Mouse (Mus musculus): ENCODE results near the gene Cdhr3. TPM values are rescaled to one million over a fixed set of nuclear protein-coding genes. Genes with fewer than 3 reads are reported as not detected.
"Not testable (repeated sequence)": the region's sequence is repeated elsewhere in the genome, so short reads cannot be mapped to it uniquely, and the experiment has no call there.

Cdhr3 gene
- polyA plus RNA-seq, 1 experiment from 2014 or later = not detected

DNA sequence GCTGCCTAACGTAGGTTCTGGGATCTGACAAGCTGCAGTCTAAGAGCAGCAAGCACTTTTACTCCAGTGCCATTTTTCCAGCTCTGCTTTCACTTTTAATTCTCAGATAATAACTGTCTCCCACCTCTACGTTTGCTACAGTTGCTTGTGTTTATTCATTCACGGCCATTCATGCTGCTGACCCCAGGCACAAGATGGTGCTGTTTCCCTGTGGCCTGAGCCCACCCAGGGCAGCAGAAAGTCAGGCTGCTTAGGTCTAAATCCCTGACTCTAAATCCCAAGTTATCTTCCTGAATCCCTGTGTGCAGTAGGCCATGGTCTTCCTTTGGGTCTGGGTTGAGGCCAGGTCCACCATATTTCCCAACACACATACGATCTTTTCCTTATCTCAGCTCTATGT, 26.3 kb downstream of the Cdhr3 start:
- Histone ChIP-seq H3K9me3 (no peaks in the 10 kb centered on the region), H3K4me1 (replicated peaks) (peaks cover 6% of the 10 kb centered on the region; the same call in 1 of the 2 replicates), H3K27me3 (replicated peaks) (no peaks in the 10 kb centered on the region), H3K4me3 (replicated peaks) (no peak overlapping the region), H3K4me2 (replicated peaks) (no peak overlapping the region), H3K9ac (no peak overlapping the region), H3K36me3 (no peaks in the 10 kb centered on the region), H3K27ac (no peak overlapping the region)
- 58% methylated on average over 4 of the region's 4 CpGs for WGBS
- ATAC-seq = no peak

DNA sequence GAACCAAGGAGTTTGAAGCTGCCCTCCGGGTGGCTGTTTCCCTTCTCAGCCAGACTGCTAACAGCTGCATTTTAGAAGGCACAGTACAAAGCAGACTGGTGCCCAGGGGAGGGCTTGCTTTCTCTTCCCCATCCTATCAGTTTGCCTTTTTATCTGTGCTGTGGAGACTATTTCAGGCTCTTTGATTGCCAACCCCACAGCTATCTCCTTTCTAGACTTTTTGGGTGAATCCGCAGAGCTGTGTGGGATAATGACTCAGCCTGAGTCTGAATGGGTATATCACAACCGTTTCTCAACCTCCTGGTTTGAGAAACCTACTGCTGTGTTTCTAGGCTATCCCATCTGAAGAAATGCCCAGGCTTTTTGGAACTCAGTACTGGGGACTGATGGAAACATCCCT, 27.5 kb downstream of the Cdhr3 start:
- H3K9ac ChIP-seq = no peak overlapping the region
- no peak overlapping the region for H3K27ac ChIP-seq
- WGBS = 77% methylated on average over 3 of the region's 3 CpGs
- H3K4me3 ChIP-seq (replicated peaks) = no peak overlapping the region
- H3K4me1 ChIP-seq (replicated peaks) = peaks cover 6% of the 10 kb centered on the region; the same call in 1 of the 2 replicates
- no peaks in the 10 kb centered on the region for H3K27me3 ChIP-seq (replicated peaks)
- no peaks in the 10 kb centered on the region for H3K36me3 ChIP-seq
- H3K9me3 ChIP-seq = no peaks in the 10 kb centered on the region
- no peak for ATAC-seq
- no peak overlapping the region for H3K4me2 ChIP-seq (replicated peaks)

DNA sequence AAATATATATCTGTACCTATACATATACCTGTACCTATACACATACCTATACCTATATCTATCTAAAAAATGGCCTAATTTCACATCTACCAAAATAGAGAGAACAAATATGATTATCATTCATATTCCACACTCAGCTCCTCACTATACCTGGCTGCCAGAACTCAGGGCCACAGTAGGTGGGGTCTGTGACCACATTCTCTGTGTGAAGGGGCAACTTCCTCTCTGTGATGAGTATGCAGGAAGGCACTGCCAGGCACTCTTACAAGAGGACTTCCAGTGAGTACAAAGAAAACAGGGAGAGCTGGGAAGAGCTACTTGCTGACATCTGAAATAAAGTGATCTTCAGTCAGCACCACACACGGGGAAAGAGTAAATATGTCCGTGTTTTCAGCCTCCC, 28.4 kb downstream of the Cdhr3 start:
- Histone ChIP-seq H3K4me2 (replicated peaks) (no peak overlapping the region), H3K36me3 (no peaks in the 10 kb centered on the region), H3K9ac (no peak overlapping the region)

DNA sequence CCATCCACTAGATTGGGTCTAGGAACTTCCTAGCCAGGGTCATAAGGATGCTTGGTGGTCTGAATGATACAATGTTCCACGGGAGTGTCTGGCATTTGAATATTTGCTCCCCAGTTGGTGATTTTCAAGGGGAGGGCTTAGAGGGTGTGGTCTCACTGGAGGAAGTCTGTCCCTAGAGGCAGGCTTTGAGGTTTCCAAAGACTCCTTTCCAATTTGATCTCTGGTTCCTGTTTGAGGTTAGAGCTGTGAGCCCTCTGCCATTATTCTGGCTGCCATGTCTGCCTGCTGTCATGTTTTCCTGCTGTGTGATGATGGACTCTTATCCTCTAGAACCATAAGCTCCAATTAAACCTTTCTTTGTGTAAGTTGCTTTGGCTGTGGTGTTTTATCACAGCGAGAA, 29.4 kb downstream of the Cdhr3 start:
- no peaks in the 10 kb centered on the region for H3K9me3 ChIP-seq
- H3K27ac ChIP-seq = no peak overlapping the region
- H3K4me1 ChIP-seq (replicated peaks) = peaks cover 6% of the 10 kb centered on the region; the same call in 1 of the 2 replicates
- H3K4me2 ChIP-seq (replicated peaks) = no peak overlapping the region
- 74% methylated on average over 2 of the region's 2 CpGs for WGBS
- ATAC-seq = no peak
- no peak overlapping the region for H3K4me3 ChIP-seq (replicated peaks)
- no peaks in the 10 kb centered on the region for H3K27me3 ChIP-seq (replicated peaks)
- H3K9ac ChIP-seq = no peak overlapping the region
- H3K36me3 ChIP-seq = no peaks in the 10 kb centered on the region

More for the DNA sequence above, 28.4 kb downstream of the Cdhr3 start:
- H3K4me3 ChIP-seq (replicated peaks) = no peak overlapping the region
- peaks cover 6% of the 10 kb centered on the region; the same call in 1 of the 2 replicates for H3K4me1 ChIP-seq (replicated peaks)
- H3K27me3 ChIP-seq (replicated peaks) = no peaks in the 10 kb centered on the region
- H3K9me3 ChIP-seq = no peaks in the 10 kb centered on the region
- 33% methylated on average over 2 of the region's 2 CpGs for WGBS
- H3K27ac ChIP-seq = no peak overlapping the region
- no peak for ATAC-seq

DNA sequence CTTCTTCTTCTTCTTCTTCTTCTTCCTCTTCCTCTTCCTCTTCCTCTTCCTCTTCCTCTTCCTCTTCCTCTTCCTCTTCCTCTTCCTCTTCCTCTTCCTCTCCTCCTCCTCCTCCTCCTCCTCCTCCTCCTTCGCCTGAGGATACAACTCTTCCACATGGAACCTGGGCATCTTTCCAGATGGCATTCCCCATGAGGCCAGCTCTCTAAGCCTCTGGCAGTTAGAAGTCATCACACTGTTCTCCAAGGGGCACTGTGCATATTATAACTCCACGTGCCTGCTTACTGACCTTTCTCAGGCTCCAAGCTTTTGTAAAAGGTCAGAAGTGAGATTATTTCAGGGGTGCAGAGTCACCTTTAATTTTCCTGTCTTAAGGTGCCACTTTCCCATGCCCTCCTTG, 30.3 kb downstream of the Cdhr3 start:
- not testable (repeated sequence) for H3K4me3 ChIP-seq (replicated peaks); H3K9ac ChIP-seq; H3K4me2 ChIP-seq (replicated peaks); H3K27me3 ChIP-seq (replicated peaks); H3K36me3 ChIP-seq; H3K9me3 ChIP-seq; H3K27ac ChIP-seq; ATAC-seq
- 54% methylated on average over 2 of the region's 2 CpGs for WGBS
- peaks cover 10% of the 10 kb centered on the region for H3K4me1 ChIP-seq (replicated peaks)

DNA sequence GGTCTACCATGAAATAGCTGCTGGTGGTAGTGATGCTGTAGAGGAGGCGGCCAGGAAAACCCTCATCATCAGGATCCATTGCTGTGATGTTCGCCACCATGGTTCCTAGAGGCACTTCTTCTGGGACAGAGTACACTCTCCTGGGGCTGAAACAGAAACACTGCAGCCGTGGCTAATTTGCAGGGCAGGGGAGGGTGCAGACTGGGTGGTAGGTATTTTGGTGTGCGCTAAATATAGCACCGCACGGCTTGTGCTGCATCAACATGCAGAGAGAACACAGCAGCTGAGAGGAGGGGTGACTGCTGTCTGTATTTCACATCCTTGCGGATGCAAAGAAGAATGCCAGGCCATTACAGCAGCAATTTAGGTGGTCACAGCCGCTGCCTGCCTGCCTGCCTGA, 31.0 kb downstream of the Cdhr3 start:
- no peak overlapping the region for H3K4me2 ChIP-seq (replicated peaks)
- WGBS = 43% methylated on average over 8 of the region's 8 CpGs
- no peak for ATAC-seq
- H3K4me3 ChIP-seq (replicated peaks) = no peak overlapping the region
- no peak overlapping the region for H3K9ac ChIP-seq
- H3K36me3 ChIP-seq = no peaks in the 10 kb centered on the region
- peaks cover 17% of the 10 kb centered on the region for H3K4me1 ChIP-seq (replicated peaks)
- no peaks in the 10 kb centered on the region for H3K9me3 ChIP-seq
- H3K27me3 ChIP-seq (replicated peaks) = no peaks in the 10 kb centered on the region
- H3K27ac ChIP-seq = no peak overlapping the region

DNA sequence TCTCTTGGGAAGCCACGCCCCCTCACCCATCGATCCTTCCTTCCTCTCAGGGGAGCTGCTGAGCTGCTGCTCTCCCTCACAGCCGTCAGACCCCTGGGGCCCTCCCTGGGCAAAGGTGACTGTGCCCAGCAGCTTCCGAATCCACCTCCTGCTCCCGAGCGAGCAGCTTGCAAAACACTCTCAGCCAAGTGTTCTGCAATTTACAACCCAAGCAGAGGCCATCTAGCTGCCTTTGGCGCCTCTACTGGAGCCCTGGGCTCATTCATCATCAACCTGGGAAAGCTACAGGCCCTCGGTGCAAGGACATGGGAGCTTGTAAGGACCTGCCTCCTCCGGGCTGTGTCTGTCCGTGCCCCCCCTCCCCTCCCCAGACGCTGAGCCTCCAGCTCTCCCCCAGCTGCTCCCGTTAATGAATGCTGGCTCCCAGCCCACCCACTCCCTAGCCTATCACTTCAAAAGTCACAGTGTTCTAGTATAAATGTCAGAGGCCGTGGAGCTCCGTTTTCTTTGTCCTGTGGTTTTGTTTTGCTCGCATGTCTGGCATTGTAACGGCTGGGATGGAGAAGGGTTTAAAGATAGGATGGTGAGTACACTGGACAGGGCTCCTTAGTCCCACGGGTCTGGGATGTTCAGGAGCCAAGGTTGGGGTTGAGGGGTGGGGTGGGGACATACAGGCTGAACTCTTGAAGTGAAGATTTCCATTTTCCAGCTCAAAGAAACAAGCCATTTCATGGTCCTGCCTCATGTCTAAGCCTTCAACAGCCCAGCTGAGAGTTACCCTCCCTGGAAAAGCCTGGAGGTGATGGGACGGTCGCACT, 35.2 kb downstream of the Cdhr3 start:
- 9% methylated on average over 19 of the region's 19 CpGs for WGBS
- Histone ChIP-seq H3K4me2 (replicated peaks) (peak overlapping the region; percentile 56), H3K4me1 (replicated peaks) (peaks cover 23% of the 10 kb centered on the region), H3K4me3 (replicated peaks) (0 out of 2 replicates have a peak overlapping the region, but pooled peaks have one; percentile 7), H3K36me3 (no peaks in the 10 kb centered on the region), H3K9ac (no peak overlapping the region), H3K27me3 (replicated peaks) (no peaks in the 10 kb centered on the region), H3K9me3 (no peaks in the 10 kb centered on the region), H3K27ac (peak overlapping the region; percentile 33; the same call in 1 of the 2 replicates)
- ATAC-seq = peak; percentile 91

DNA sequence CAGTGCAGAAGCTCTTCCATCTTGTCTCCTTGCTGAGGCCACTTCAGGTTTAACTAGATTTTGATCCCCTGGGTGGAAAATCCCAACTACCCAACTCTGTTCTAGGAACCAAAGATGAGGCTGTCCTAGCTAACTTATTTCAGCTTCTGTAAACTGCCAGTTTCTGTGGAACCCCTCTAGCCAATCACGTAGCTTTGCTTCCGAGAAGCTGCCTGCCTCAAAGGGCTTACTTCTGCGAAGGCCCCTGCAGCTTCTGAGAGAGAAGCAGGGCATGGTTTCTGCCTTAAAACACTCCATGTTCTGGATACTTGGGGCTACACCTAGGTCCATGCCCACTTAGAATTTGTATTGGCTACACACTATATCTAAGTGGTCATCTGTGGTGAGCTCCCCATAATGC, 36.1 kb downstream of the Cdhr3 start:
- no peak for ATAC-seq
- Histone ChIP-seq H3K27ac (peak overlapping the region; percentile 15; the same call in 1 of the 2 replicates), H3K9me3 (no peaks in the 10 kb centered on the region), H3K4me2 (replicated peaks) (peak overlapping the region; percentile 56), H3K9ac (no peak overlapping the region), H3K27me3 (replicated peaks) (no peaks in the 10 kb centered on the region), H3K4me1 (replicated peaks) (peaks cover 19% of the 10 kb centered on the region), H3K36me3 (no peaks in the 10 kb centered on the region), H3K4me3 (replicated peaks) (no peak overlapping the region)
- WGBS = 53% methylated on average over 3 of the region's 3 CpGs

DNA sequence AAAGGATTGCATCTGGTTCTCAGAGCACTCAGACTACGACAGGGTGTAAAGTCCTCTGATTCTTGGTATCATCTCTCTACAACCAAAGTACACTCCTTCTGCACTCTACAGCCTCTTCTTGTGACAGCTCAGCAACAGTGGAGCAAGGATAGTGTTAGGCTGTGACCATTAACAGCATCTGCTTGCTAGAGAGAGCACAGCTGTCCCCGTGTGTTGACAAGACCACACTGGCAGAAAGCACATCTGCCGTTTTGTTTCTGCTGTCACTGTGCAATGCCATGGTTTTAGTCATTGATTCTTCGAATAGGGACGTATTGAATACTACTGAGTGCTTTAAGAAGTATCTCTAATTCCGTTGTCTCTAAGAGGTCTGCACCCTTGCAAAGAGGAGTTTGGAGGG, 36.6 kb downstream of the Cdhr3 start:
- H3K4me1 ChIP-seq (replicated peaks) = peaks cover 17% of the 10 kb centered on the region
- ATAC-seq = peak; percentile 12; the same call in 1 of the 2 replicates
- H3K9me3 ChIP-seq = no peaks in the 10 kb centered on the region
- H3K9ac ChIP-seq = no peak overlapping the region
- H3K4me3 ChIP-seq (replicated peaks) = no peak overlapping the region
- no peak overlapping the region for H3K27ac ChIP-seq
- no peaks in the 10 kb centered on the region for H3K27me3 ChIP-seq (replicated peaks)
- WGBS = 61% methylated on average over 6 of the region's 6 CpGs
- no peak overlapping the region for H3K4me2 ChIP-seq (replicated peaks)
- no peaks in the 10 kb centered on the region for H3K36me3 ChIP-seq

DNA sequence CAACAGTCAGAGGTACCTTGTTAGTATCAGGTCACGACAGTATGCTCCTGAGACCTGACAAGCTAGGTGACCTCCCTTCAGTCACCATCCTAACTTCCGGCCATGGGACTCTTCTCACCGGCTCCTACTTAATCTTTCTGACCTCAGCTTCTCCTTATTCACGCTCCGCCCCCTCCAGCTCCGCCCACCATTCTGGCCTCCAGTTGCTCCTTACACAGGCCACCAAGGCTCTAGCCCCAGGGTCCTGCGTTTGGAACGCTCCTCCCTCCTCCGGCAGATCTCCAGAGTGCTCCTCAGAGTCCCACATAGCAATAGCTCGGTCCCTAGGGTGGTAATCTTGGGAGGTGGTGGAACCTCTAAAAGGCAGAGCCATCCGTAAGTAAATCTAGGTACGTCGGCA, 38.9 kb downstream of the Cdhr3 start:
- H3K36me3 ChIP-seq = no peaks in the 10 kb centered on the region
- H3K27ac ChIP-seq = no peak overlapping the region
- no peaks in the 10 kb centered on the region for H3K27me3 ChIP-seq (replicated peaks)
- H3K4me2 ChIP-seq (replicated peaks) = no peak overlapping the region
- H3K9me3 ChIP-seq = no peaks in the 10 kb centered on the region
- peaks cover 17% of the 10 kb centered on the region for H3K4me1 ChIP-seq (replicated peaks)
- ATAC-seq = no peak
- no peak overlapping the region for H3K9ac ChIP-seq
- H3K4me3 ChIP-seq (replicated peaks) = no peak overlapping the region
- WGBS = 74% methylated on average over 13 of the region's 13 CpGs

DNA sequence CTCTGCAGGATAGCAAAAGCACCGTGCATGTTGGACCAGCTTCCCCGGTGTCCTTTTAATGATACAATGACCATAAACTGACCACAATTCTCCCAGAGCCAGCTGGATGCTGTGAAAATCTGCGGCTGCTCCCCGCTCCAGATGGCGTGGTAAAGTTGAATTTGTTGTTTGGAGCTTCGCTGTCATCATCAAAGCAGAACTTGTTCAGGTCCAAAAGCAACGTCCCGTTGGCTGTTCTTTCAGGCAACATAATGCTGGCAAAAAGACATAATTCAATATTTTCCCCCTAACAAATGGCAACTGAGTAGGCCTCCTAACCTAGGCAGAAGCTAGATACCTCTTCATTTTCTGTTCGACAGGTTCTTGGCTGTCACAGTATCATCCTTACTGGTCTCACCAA, 39.4 kb downstream of the Cdhr3 start:
- Histone ChIP-seq H3K4me3 (replicated peaks) (no peak overlapping the region), H3K36me3 (no peaks in the 10 kb centered on the region), H3K27me3 (replicated peaks) (no peaks in the 10 kb centered on the region), H3K4me1 (replicated peaks) (peaks cover 17% of the 10 kb centered on the region), H3K9me3 (no peaks in the 10 kb centered on the region), H3K9ac (no peak overlapping the region), H3K4me2 (replicated peaks) (no peak overlapping the region), H3K27ac (no peak overlapping the region)
- WGBS = 62% methylated on average over 9 of the region's 9 CpGs
- ATAC-seq = no peak

DNA sequence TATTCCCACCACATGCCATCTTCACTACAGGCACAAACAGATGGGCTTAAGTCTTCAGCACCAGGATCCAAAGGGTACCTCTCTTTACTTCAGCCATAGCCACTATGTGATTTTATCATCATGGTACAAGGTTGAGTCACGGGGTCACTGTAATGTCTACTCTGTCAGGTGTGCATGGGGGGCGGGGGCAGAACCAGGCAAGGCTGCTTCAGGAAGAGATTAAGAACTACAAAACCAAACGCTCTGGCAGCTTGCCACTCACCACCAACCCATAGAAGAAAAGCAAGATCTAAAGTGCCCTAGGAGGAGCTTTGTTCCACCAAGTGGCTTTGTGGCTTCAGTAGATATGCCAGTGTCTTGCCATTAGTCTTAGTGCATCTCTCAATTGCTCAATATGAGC, 44.3 kb downstream of the Cdhr3 start:
- 76% methylated on average over 3 of the region's 3 CpGs for WGBS

DNA sequence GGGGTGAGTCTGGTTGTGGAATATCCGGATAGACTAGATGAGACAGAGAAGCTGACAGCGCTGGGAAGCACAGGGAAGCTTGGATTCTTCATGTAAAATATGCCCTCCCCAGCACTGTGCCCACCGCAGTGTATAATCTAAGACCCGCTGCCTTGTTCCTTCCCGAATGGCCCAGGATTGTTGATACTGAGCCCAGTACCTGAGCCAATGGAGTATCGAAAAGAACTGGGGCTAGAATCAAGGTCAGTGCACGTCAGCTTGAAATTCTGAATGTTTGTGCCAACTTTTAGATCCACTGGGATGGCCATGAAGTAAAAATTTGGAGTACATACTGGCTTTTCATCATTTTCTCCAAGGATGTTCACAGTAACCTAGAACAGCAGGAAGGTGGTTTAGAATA, 46.2 kb downstream of the Cdhr3 start:
- peaks cover 9% of the 10 kb centered on the region for H3K4me1 ChIP-seq (replicated peaks)
- no peak overlapping the region for H3K9ac ChIP-seq
- no peak overlapping the region for H3K4me3 ChIP-seq (replicated peaks)
- no peaks in the 10 kb centered on the region for H3K36me3 ChIP-seq
- H3K4me2 ChIP-seq (replicated peaks) = no peak overlapping the region
- no peaks in the 10 kb centered on the region for H3K27me3 ChIP-seq (replicated peaks)
- no peaks in the 10 kb centered on the region for H3K9me3 ChIP-seq
- no peak for ATAC-seq
- no peak overlapping the region for H3K27ac ChIP-seq
- 86% methylated on average over 7 of the region's 7 CpGs for WGBS

More for the DNA sequence above, 44.3 kb downstream of the Cdhr3 start:
- H3K9ac ChIP-seq = no peak overlapping the region
- H3K4me2 ChIP-seq (replicated peaks) = no peak overlapping the region
- H3K4me1 ChIP-seq (replicated peaks) = peaks cover 12% of the 10 kb centered on the region
- H3K27me3 ChIP-seq (replicated peaks) = no peaks in the 10 kb centered on the region
- no peak overlapping the region for H3K27ac ChIP-seq
- ATAC-seq = no peak
- no peak overlapping the region for H3K4me3 ChIP-seq (replicated peaks)
- H3K9me3 ChIP-seq = no peaks in the 10 kb centered on the region
- H3K36me3 ChIP-seq = no peaks in the 10 kb centered on the region
